Mouse (Mus musculus): ENCODE data around the gene Zswim5. TPM values are rescaled to one million over a fixed set of nuclear protein-coding genes. Genes with fewer than 3 reads are reported as not detected.
A peak's percentile ranks its signal among the peaks of the same experiment; 100 is the strongest.

The Zswim5 gene
- polyA plus RNA-seq, 1 experiment from 2014 or later = 0.59 TPM

GRCm38 (mm10) chr4:116999513-117000154 lies 122.5 kb downstream of the Zswim5 start:
- H3K27me3 ChIP-seq (ENCODE audit: low read depth, poor library complexity, severe bottlenecking) = peaks cover 13% of the 10 kb centered on the region
- no peak for DNase-seq (ENCODE audit: low spot score)
- H3K4me3 ChIP-seq = no peak overlapping the region
- WGBS = 94% methylated on average over 17 of the region's 17 CpGs
- H3K4me1 ChIP-seq = peaks cover 29% of the 10 kb centered on the region
- no peaks in the 10 kb centered on the region for H3K9me3 ChIP-seq (replicated peaks)
- H3K27ac ChIP-seq = no peak overlapping the region
- peaks cover 26% of the 10 kb centered on the region for H3K36me3 ChIP-seq

DNA sequence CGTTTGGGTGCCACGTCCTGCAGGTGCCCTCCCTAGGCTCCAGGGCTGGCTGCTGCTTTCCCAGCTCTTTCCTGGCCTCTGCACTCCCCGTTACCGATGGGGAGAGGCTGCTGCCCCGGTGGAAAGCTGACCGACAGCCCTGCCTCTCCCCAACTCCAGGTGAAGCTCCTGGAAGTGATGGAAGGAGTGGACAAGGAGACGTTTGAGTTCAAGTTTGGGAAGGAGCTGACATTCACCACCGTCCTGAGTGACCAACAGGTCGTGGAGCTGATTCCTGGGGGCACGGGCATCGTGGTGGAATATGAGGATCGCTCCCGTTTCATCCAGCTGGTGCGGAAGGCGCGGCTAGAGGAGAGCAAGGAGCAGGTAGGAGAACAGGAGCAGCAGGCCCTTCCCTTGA lies 124.8 kb downstream of the Zswim5 start:
- Histone ChIP-seq H3K9me3 (replicated peaks) (no peaks in the 10 kb centered on the region), H3K4me1 (peaks cover 13% of the 10 kb centered on the region), H3K4me3 (no peak overlapping the region), H3K27me3 (ENCODE audit: low read depth, poor library complexity, severe bottlenecking) (peaks cover 4% of the 10 kb centered on the region; the same call in 1 of the 2 replicates), H3K36me3 (peaks cover 28% of the 10 kb centered on the region), H3K27ac (no peak overlapping the region)
- no peak for DNase-seq (ENCODE audit: low spot score)
- WGBS = 86% methylated on average over 16 of the region's 16 CpGs

GRCm38 (mm10) chr4:117002543-117003521 lies 125.7 kb downstream of the Zswim5 start:
- DNase-seq (ENCODE audit: low spot score) = peak; percentile 67
- peaks cover 28% of the 10 kb centered on the region for H3K36me3 ChIP-seq

GRCm38 (mm10) chr4:117004649-117005048 lies 127.5 kb downstream of the Zswim5 start:
- WGBS = 86% methylated on average over 4 of the region's 4 CpGs
- no peak overlapping the region for H3K4me3 ChIP-seq
- no peak overlapping the region for H3K27ac ChIP-seq
- no peaks in the 10 kb centered on the region for H3K9me3 ChIP-seq (replicated peaks)
- peaks cover 13% of the 10 kb centered on the region for H3K4me1 ChIP-seq
- H3K36me3 ChIP-seq = peaks cover 20% of the 10 kb centered on the region
- DNase-seq (ENCODE audit: low spot score) = no peak
- H3K27me3 ChIP-seq (ENCODE audit: low read depth, poor library complexity, severe bottlenecking) = 0 out of 2 replicates have a peak, but pooled peaks cover 4% of the 10 kb centered on the region

More at GRCm38 (mm10) chr4:117002543-117003521, 125.7 kb downstream of the Zswim5 start:
- H3K27ac ChIP-seq = peak overlapping the region; percentile 56
- 58% methylated on average over 38 of the region's 38 CpGs for WGBS
- H3K9me3 ChIP-seq (replicated peaks) = no peaks in the 10 kb centered on the region
- H3K4me1 ChIP-seq = peaks cover 13% of the 10 kb centered on the region
- peak overlapping the region; percentile 19 for H3K4me3 ChIP-seq
- H3K27me3 ChIP-seq (ENCODE audit: low read depth, poor library complexity, severe bottlenecking) = 0 out of 2 replicates have a peak, but pooled peaks cover 4% of the 10 kb centered on the region

DNA sequence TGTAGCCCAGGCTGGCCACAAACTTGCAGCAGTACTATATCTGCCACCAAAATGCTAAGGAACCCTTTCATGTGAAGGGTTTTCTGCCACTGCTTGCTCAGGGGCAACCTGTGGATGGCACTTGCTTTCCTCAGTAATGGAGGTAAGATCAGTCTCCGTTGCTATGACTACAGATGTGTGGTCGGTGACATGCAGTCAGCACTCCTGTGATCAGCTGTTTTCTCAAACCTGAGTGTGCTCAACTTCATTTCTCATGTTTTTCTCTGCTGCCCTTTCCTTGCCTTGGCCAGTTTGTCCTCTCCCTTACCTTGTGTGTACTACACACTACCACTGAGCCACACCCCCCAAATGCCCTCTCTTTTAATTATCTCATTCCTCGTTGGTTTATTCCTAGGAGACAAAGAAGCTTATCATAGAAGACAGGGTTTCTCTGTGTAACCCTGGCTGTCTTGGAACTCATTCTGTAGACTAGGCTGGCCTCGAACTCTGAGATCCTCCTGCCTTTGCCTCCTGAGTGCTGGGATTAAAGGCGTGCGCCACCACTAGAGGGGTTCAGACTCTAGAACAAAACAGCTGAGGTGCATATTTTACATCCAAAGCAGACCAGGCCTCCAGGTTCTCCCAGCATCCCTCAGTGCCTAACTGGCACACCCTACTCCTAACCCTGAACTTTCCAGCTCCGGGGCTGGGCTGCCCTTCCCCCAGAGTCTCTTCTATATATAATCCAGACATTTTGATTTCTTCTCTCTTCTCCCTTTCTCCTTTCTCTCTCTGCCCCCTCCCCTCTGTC lies 128.6 kb downstream of the Zswim5 start:
- H3K9me3 ChIP-seq (replicated peaks) = no peaks in the 10 kb centered on the region
- 0 out of 2 replicates have a peak, but pooled peaks cover 4% of the 10 kb centered on the region for H3K27me3 ChIP-seq (ENCODE audit: low read depth, poor library complexity, severe bottlenecking)
- peaks cover 10% of the 10 kb centered on the region for H3K36me3 ChIP-seq
- H3K4me3 ChIP-seq = no peak overlapping the region
- H3K27ac ChIP-seq = no peak overlapping the region
- H3K4me1 ChIP-seq = peaks cover 13% of the 10 kb centered on the region
- no peak for DNase-seq (ENCODE audit: low spot score)
- 76% methylated on average over 7 of the region's 7 CpGs for WGBS

DNA sequence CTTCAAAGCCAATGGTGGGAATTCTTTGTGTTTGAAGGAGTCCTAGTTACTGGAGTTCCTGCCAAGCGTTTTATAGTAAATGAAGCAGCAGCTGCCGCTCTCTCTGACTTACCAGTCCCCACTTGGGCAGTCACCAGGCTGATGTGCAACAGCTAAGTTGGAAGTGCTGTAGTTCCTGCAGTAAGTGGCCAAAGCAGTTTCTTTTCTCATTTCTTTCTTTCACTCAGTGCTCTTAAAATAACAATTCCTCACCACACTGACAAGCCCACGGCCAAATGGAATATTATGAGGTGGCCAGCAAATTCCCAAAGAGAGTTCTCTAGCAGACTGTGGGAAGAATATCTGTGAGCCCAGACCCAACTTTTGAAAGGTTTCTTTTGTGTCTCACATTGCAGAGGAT lies 129.9 kb downstream of the Zswim5 start:
- peaks cover 12% of the 10 kb centered on the region for H3K4me1 ChIP-seq
- no peak overlapping the region for H3K4me3 ChIP-seq
- no peak overlapping the region for H3K27ac ChIP-seq
- H3K27me3 ChIP-seq (ENCODE audit: low read depth, poor library complexity, severe bottlenecking) = 0 out of 2 replicates have a peak, but pooled peaks cover 4% of the 10 kb centered on the region
- no peak for DNase-seq (ENCODE audit: low spot score)
- H3K36me3 ChIP-seq = peaks cover 9% of the 10 kb centered on the region
- H3K9me3 ChIP-seq (replicated peaks) = no peaks in the 10 kb centered on the region
- WGBS = 67% methylated on average over 3 of the region's 3 CpGs

- Histone ChIP-seq H3K4me3 (no peak overlapping the region), H3K36me3 (no peaks in the 10 kb centered on the region), H3K27ac (no peak overlapping the region), H3K4me1 (no peaks in the 10 kb centered on the region), H3K27me3 (ENCODE audit: low read depth, poor library complexity, severe bottlenecking) (no peaks in the 10 kb centered on the region), H3K9me3 (replicated peaks) (no peaks in the 10 kb centered on the region)
- 80% methylated on average over 5 of the region's 5 CpGs for whole genome bisulfite sequencing
- no peak for DNase-seq (ENCODE audit: low spot score)
Measured at GRCm38 (mm10) chr4:117010231-117010630, 133.1 kb downstream of the Zswim5 start.

DNA sequence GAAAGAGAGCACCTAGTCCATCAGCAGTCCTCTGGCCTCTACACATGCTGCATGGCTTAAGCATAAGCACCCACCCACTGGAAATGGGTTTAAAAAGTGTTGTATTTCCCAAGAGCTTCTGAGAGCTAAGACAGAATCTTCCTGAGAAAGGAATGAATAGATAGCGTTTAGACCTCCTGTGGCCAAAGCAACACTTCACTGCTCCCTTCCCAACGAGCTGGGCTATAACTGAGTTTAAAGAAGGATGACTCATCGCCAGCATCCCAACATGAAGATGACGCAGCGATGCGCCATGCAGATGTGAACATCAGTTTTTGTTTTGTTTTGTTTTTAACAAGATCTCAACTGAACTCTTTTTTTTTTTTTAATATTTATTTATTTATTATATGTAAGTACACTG lies 136.4 kb downstream of the Zswim5 start:
- Histone ChIP-seq H3K4me1 (no peaks in the 10 kb centered on the region; the same call in 1 of the 2 replicates), H3K4me3 (no peak overlapping the region), H3K9me3 (replicated peaks) (no peaks in the 10 kb centered on the region), H3K36me3 (no peaks in the 10 kb centered on the region), H3K27me3 (ENCODE audit: low read depth, poor library complexity, severe bottlenecking) (no peaks in the 10 kb centered on the region), H3K27ac (no peak overlapping the region)
- DNase-seq (ENCODE audit: low spot score) = no peak
- 90% methylated on average over 6 of the region's 6 CpGs for WGBS

DNA sequence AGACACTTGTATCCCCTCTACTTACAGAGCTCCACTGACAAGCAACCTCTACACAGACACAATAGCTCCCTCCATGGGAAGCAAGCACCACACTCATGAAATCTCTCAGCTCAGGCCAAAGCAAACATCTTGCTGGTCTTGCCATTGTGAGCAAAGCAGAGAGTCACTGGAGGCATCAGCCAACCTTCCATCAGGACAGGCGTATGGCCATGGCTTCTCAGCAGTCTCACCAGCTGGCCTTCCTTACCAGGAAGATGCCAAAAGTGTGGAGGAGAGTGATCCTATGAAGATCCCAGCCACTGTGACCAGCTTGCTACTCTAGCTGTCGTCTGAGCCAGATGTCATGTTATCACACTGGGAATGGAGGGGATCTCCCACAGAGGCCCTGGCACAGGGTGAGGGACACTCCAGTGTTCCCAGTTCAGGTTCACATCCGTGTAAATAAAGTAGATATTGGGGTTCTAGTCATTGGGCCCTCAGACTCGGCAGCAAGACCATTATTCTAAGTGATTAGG lies 137.8 kb downstream of the Zswim5 start:
- WGBS = 70% methylated on average over 4 of the region's 4 CpGs
- Histone ChIP-seq H3K4me1 (peaks cover 9% of the 10 kb centered on the region), H3K36me3 (no peaks in the 10 kb centered on the region), H3K27ac (no peak overlapping the region), H3K27me3 (ENCODE audit: low read depth, poor library complexity, severe bottlenecking) (no peaks in the 10 kb centered on the region), H3K9me3 (replicated peaks) (no peaks in the 10 kb centered on the region), H3K4me3 (no peak overlapping the region)
- no peak for DNase-seq (ENCODE audit: low spot score)

- no peaks in the 10 kb centered on the region for H3K9me3 ChIP-seq (replicated peaks)
- no peak for DNase-seq (ENCODE audit: low spot score)
- no peak overlapping the region for H3K27ac ChIP-seq
- H3K4me1 ChIP-seq = peaks cover 16% of the 10 kb centered on the region
- peaks cover 10% of the 10 kb centered on the region for H3K36me3 ChIP-seq
- no peaks in the 10 kb centered on the region for H3K27me3 ChIP-seq (ENCODE audit: low read depth, poor library complexity, severe bottlenecking)
- WGBS = 87% methylated on average over 2 of the region's 2 CpGs
- no peak overlapping the region for H3K4me3 ChIP-seq
Measured at GRCm38 (mm10) chr4:117017738-117018137, 140.6 kb downstream of the Zswim5 start.

DNA sequence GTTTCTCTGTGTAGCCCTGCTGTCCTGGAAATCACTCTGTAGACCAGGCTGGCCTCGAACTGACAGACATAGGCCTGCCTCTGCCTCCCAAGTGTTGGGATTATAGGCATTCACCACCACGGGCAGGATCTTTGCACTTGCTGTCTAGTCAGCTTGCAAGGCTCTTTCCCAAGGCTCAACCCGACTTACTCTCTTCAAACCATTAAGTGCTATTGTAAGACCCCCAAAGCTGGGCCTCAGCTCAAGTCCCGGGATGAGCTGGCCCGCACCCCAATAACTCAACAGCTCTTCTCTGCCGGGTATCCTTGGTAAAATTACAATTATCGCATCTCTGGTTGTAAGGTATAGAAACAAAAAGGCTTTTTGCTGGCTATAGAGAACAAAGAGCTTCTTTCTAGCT lies 141.2 kb downstream of the Zswim5 start:
- peaks cover 16% of the 10 kb centered on the region for H3K4me1 ChIP-seq
- H3K4me3 ChIP-seq = no peak overlapping the region
- no peak overlapping the region for H3K27ac ChIP-seq
- no peaks in the 10 kb centered on the region for H3K9me3 ChIP-seq (replicated peaks)
- no peak for DNase-seq (ENCODE audit: low spot score)
- no peaks in the 10 kb centered on the region for H3K27me3 ChIP-seq (ENCODE audit: low read depth, poor library complexity, severe bottlenecking)
- H3K36me3 ChIP-seq = peaks cover 16% of the 10 kb centered on the region
- 91% methylated on average over 7 of the region's 7 CpGs for WGBS

All from limb, embryonic 10.5 days (tissue).